Mouse (Mus musculus) cerebellum, adult 18-20 months (tissue): Measurements from ENCODE around the gene Arl1.
"Not testable (repeated sequence)": the region's sequence is repeated elsewhere in the genome, so short reads cannot be mapped to it uniquely, and the experiment has no call there.

Experiments
- DNase-seq, 2 experiments: peaks; one replicate each; pipeline ENCODE4 v3.0.0; 2021

Arl1 gene

DNA sequence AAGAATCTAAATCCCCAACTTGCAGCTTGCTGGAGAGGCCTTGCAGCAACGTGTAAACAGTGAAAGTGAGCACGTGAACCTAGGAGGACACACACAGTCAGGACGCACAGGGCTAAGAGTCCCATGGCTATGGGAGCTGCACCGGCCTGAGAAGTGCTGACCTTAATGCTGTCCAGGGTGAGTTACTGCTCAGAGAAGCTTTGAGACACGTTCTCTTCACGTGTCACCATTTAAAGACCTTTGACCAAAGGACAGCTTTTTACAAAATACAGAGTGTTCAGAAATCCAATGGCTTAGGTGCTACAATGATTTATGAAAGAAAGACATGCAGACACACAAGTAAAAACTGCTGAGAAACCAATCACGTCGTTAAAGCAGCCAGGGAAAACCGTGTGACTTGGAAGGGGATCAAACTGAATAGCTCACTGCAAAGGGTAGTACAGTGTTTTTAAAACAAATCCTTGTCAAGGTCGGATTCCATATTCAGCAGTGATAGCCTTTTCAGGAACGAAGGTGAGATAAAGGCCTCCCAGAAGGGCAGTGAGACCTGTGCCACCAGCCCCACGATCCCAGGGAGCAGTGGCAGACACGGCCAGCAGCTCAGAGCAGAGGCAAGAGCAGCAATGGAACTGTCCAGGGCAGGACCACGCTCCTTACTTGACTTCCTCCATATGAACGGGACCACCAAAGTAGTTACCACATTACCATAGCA, 34.9 kb downstream of the Arl1 start:
- no peak for DNase-seq

- no peak for DNase-seq
Measured at GRCm38 (mm10) chr10:88768961-88769360, 38.3 kb downstream of the Arl1 start.

DNA sequence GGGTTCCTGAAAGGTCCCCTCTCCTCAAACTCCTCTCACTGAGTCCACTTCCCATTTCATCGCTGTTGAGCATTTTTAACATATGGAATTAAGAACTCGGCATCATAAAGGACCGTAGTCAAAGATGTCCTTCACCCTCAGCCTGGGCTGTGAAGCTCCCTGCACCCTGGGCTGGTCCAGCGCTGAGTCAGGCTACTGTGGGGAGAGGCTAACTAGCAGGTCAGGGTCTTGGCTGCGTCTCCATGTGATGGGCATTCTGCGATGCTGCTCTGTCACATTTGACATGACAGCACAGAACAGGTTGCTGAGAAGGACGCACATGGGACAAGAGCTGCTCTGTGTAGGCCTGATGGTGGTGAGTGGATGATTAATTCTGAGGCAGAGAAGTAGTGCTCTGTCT, 39.0 kb downstream of the Arl1 start:
- DNase-seq: no peak

GRCm38 (mm10) chr10:88772965-88773364, 42.3 kb downstream of the Arl1 start:
- DNase-seq: not testable (repeated sequence)

- no peak for DNase-seq
Measured at GRCm38 (mm10) chr10:88776206-88776605, 45.5 kb downstream of the Arl1 start.

GRCm38 (mm10) chr10:88780716-88781115, 50.1 kb downstream of the Arl1 start:
- DNase-seq: no peak

- DNase-seq: not testable (repeated sequence)
Measured at GRCm38 (mm10) chr10:88783135-88783534, 52.5 kb downstream of the Arl1 start.

DNA sequence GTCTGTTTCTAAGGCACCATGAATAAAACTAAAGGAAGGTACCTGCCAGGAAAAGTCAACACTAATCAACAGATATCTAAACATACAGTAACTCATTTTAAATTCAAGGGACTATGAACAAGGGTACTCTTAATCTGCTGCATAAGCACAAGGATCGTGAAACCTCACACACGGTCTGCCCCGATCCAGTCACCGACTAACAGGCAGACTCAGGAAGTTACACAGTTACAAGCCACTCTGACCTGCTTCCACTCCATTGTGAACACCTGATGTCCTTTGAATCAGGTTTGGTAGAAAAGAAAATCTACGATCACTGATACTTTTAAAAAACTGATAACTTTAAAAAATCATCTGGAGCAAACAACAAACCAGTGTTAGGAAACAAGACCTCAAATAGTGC, 53.3 kb downstream of the Arl1 start:
- no peak for DNase-seq

DNA sequence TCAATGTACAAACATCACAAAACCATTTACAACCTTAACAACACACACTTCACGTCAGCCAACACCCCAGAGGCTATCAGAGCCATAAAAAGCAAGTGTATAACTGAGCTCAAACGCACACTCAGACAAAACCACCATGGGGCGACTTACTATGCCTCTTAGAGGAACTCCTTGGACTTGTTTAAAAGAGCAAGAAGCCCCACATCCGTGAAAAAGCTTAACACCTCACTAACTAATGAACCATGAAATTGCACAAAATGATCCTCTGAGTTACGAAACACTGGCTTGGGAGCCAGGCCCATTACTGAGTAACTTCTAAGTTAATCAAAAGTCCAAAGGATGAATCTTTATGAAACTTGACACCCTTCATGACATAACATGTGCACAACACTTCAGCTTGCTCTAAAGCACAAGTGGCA, 53.9 kb downstream of the Arl1 start:
- DNase-seq: no peak

DNA sequence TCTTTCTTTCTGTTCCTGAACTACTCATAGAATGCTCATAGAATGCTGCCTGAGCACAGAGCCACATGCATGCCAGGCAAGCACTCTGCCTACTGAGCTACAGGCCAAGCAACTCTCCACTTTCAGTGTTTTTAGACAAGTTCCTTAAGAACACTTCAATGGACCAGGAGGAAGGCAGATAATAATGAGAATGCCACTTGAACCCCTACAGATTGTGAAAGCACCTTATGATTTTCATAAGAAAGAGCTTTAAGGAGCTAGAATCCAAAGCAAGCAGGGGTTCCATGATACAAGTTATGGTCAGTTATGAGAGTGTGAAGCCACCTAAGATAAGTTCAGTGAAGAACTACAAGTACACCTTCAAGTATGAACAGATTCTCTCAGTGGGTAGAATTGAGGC, 63.0 kb downstream of the Arl1 start:
- DNase-seq: no peak
